Mouse (Mus musculus): ENCODE data around the gene Slc41a3. TPM values are rescaled to one million over a fixed set of nuclear protein-coding genes. Genes with fewer than 3 reads are reported as not detected.

Gene Slc41a3
- total and polyA plus RNA-seq, 3 experiments, result 0.10 to 0.59 (median 0.15) TPM

GRCm38 (mm10) chr6:90578174-90578573 lies 26.4 kb upstream of the Slc41a3 start:
- H3K4me2 ChIP-seq (ENCODE audit: insufficient read depth, low read depth, poor library complexity, severe bottlenecking), result no peak overlapping the region
- peaks cover 53% of the 10 kb centered on the region for H3K27me3 ChIP-seq (replicated peaks)
- DNase-seq (ENCODE audit: extremely low read depth), result peak; percentile 28
- in situ Hi-C loops (cut with MboI; ENCODE audit: low pct_ligation_motif_present, low pct_unique_long_range_greater_than_20kb, low sequenced_read_pairs) (no loop called here), dilution Hi-C loops (cut with MboI; ENCODE audit: extremely low pct_ligation_motif_present, extremely low pct_unique_long_range_greater_than_20kb, low sequenced_read_pairs) (no loop called here)
- no peaks in the 10 kb centered on the region for H3K79me2 ChIP-seq (replicated peaks; ENCODE audit: control insufficient read depth, extremely low read depth, insufficient read depth, poor library complexity, severe bottlenecking)
- no peaks in the 10 kb centered on the region for H3K9me3 ChIP-seq (replicated peaks; ENCODE audit: low read length)
- peaks cover 8 to 13% of the 10 kb centered on the region in 2 experiments for H3K4me1 ChIP-seq (ENCODE audit: control insufficient read depth in 1 of 2, insufficient read depth in 2 of 2)
- H3K9ac ChIP-seq (ENCODE audit: insufficient read depth, low read depth), result no peak overlapping the region
- TF ChIP-seq EP300 (IDR thresholded peaks at IDR 0.05; ENCODE audit: low read length) (peak; percentile 65), TBP (conservative IDR thresholded peaks at IDR 0.05; ENCODE audit: low read depth, low read length) (no peak), IRF4 (IDR thresholded peaks at IDR 0.05; ENCODE audit: low read depth, low read length) (peak; percentile 33; the same call in 1 of the 2 replicates), TCF12 (IDR thresholded peaks at IDR 0.05; ENCODE audit: low read depth, low read length) (peak; percentile 67)
- no peaks in the 10 kb centered on the region for H3K36me3 ChIP-seq (replicated peaks in 1 of 2; ENCODE audit: control insufficient read depth in 1 of 2, insufficient read depth in 1 of 2, low read length in 1 of 2)
- H3K4me3 ChIP-seq (replicated peaks in 1 of 3; ENCODE audit: low read depth in 2 of 3, low read length in 2 of 3, poor library complexity in 1 of 3), result no peak overlapping the region
- no peak overlapping the region for H3K27ac ChIP-seq (ENCODE audit: insufficient read depth, low read depth)

GRCm38 (mm10) chr6:90582331-90582730 lies 22.2 kb upstream of the Slc41a3 start:
- no peaks in the 10 kb centered on the region for H3K79me2 ChIP-seq (replicated peaks; ENCODE audit: control insufficient read depth, extremely low read depth, insufficient read depth, poor library complexity, severe bottlenecking)
- no peak overlapping the region for H3K9ac ChIP-seq (ENCODE audit: insufficient read depth, low read depth)
- peaks cover 79% of the 10 kb centered on the region for H3K27me3 ChIP-seq (replicated peaks)
- H3K4me1 ChIP-seq (ENCODE audit: control insufficient read depth in 1 of 2, insufficient read depth in 2 of 2), result peaks cover 8 to 9% of the 10 kb centered on the region in 2 experiments; a peak in 3 of 4 replicates
- no peak for DNase-seq (ENCODE audit: extremely low read depth)
- H3K36me3 ChIP-seq (replicated peaks in 1 of 2; ENCODE audit: control insufficient read depth in 1 of 2, insufficient read depth in 1 of 2, low read length in 1 of 2), result no peaks in the 10 kb centered on the region
- in situ Hi-C loops (cut with MboI; ENCODE audit: low pct_ligation_motif_present, low pct_unique_long_range_greater_than_20kb, low sequenced_read_pairs), result no loop called here
- no peak overlapping the region for H3K4me3 ChIP-seq (replicated peaks in 1 of 3; ENCODE audit: low read depth in 2 of 3, low read length in 2 of 3, poor library complexity in 1 of 3)
- no peak overlapping the region for H3K27ac ChIP-seq (ENCODE audit: insufficient read depth, low read depth)
- H3K4me2 ChIP-seq (ENCODE audit: insufficient read depth, low read depth, poor library complexity, severe bottlenecking), result no peak overlapping the region
- H3K9me3 ChIP-seq (replicated peaks; ENCODE audit: low read length), result no peaks in the 10 kb centered on the region
- TF ChIP-seq CTCF (conservative IDR thresholded peaks at IDR 0.05 in 1 of 2, IDR thresholded peaks at IDR 0.05 in 1 of 2; ENCODE audit: low read depth in 2 of 2, low read length in 2 of 2) (no peak), RAD21 (IDR thresholded peaks at IDR 0.05; ENCODE audit: low read depth, low read length) (no peak), HCFC1 (IDR thresholded peaks at IDR 0.05; ENCODE audit: low read depth, low read length) (no peak), JUN (IDR thresholded peaks at IDR 0.05; ENCODE audit: insufficient read depth, low read depth, low read length) (no peak), EP300 (IDR thresholded peaks at IDR 0.05; ENCODE audit: low read length) (no peak), ZMIZ1 (IDR thresholded peaks at IDR 0.05; ENCODE audit: low read depth, low read length) (no peak), ZKSCAN1 (IDR thresholded peaks at IDR 0.05; ENCODE audit: borderline replicate concordance, low read depth, low read length) (no peak), USF2 (conservative IDR thresholded peaks at IDR 0.05; ENCODE audit: low read depth, low read length) (no peak), PAX5 (IDR thresholded peaks at IDR 0.05; ENCODE audit: low read length) (no peak), GABPA (IDR thresholded peaks at IDR 0.05; ENCODE audit: insufficient replicate concordance, low read depth, low read length) (no peak), SMC3 (IDR thresholded peaks at IDR 0.05; ENCODE audit: low read depth, low read length) (no peak)
- dilution Hi-C loops (cut with MboI; ENCODE audit: extremely low pct_ligation_motif_present, extremely low pct_unique_long_range_greater_than_20kb, low sequenced_read_pairs), result no loop called here

GRCm38 (mm10) chr6:90588113-90588512 lies 16.4 kb upstream of the Slc41a3 start:
- H3K4me2 ChIP-seq (ENCODE audit: insufficient read depth, low read depth, poor library complexity, severe bottlenecking), result no peak overlapping the region
- in situ Hi-C loops (cut with MboI; ENCODE audit: low pct_ligation_motif_present, low pct_unique_long_range_greater_than_20kb, low sequenced_read_pairs) (no loop called here), dilution Hi-C loops (cut with MboI; ENCODE audit: extremely low pct_ligation_motif_present, extremely low pct_unique_long_range_greater_than_20kb, low sequenced_read_pairs) (no loop called here)
- H3K4me1 ChIP-seq (ENCODE audit: control insufficient read depth in 1 of 2, insufficient read depth in 2 of 2), result no peaks in the 10 kb centered on the region
- H3K27ac ChIP-seq (ENCODE audit: insufficient read depth, low read depth), result no peak overlapping the region
- H3K9me3 ChIP-seq (replicated peaks; ENCODE audit: low read length), result no peaks in the 10 kb centered on the region
- H3K36me3 ChIP-seq (replicated peaks in 1 of 2; ENCODE audit: control insufficient read depth in 1 of 2, insufficient read depth in 1 of 2, low read length in 1 of 2), result no peaks in the 10 kb centered on the region
- no peak for TF ChIP-seq PAX5 (IDR thresholded peaks at IDR 0.05; ENCODE audit: low read length)
- TF ChIP-seq BHLHE40 (IDR thresholded peaks at IDR 0.05; ENCODE audit: low read depth, low read length), result no peak
- no peak for TF ChIP-seq POLR2A (IDR thresholded peaks at IDR 0.05; ENCODE audit: low read depth, low read length)
- TF ChIP-seq NRF1 (IDR thresholded peaks at IDR 0.05; ENCODE audit: low read depth, low read length), result no peak
- no peak for TF ChIP-seq RAD21 (IDR thresholded peaks at IDR 0.05; ENCODE audit: low read depth, low read length)
- no peak for TF ChIP-seq RCOR1 (conservative IDR thresholded peaks at IDR 0.05; ENCODE audit: low read depth, low read length)
- TF ChIP-seq MXI1 (IDR thresholded peaks at IDR 0.05; ENCODE audit: low read depth, low read length), result no peak
- no peak for TF ChIP-seq SIN3A (IDR thresholded peaks at IDR 0.05; ENCODE audit: low read length)
- TF ChIP-seq USF2 (conservative IDR thresholded peaks at IDR 0.05; ENCODE audit: low read depth, low read length), result no peak
- TF ChIP-seq TCF12 (IDR thresholded peaks at IDR 0.05; ENCODE audit: low read depth, low read length), result no peak
- no peak for TF ChIP-seq CTCF (conservative IDR thresholded peaks at IDR 0.05 in 1 of 2, IDR thresholded peaks at IDR 0.05 in 1 of 2; ENCODE audit: low read depth in 2 of 2, low read length in 2 of 2)
- no peak for TF ChIP-seq GABPA (IDR thresholded peaks at IDR 0.05; ENCODE audit: insufficient replicate concordance, low read depth, low read length)
- TF ChIP-seq ZMIZ1 (IDR thresholded peaks at IDR 0.05; ENCODE audit: low read depth, low read length), result no peak
- TF ChIP-seq JUND (conservative IDR thresholded peaks at IDR 0.05; ENCODE audit: low read depth, low read length), result no peak
- no peak for TF ChIP-seq JUN (IDR thresholded peaks at IDR 0.05; ENCODE audit: insufficient read depth, low read depth, low read length)
- H3K4me3 ChIP-seq (replicated peaks in 1 of 3; ENCODE audit: low read depth in 2 of 3, low read length in 2 of 3, poor library complexity in 1 of 3), result no peak overlapping the region
- no peaks in the 10 kb centered on the region for H3K79me2 ChIP-seq (replicated peaks; ENCODE audit: control insufficient read depth, extremely low read depth, insufficient read depth, poor library complexity, severe bottlenecking)
- H3K9ac ChIP-seq (ENCODE audit: insufficient read depth, low read depth), result no peak overlapping the region
- DNase-seq (ENCODE audit: extremely low read depth), result no peak
- H3K27me3 ChIP-seq (replicated peaks), result peaks cover 94% of the 10 kb centered on the region

Data from CH12.LX (cell line).